Mouse (Mus musculus): ENCODE measurements around the gene Nudt17. TPM values are rescaled to one million over a fixed set of nuclear protein-coding genes. Genes with fewer than 3 reads are reported as not detected.
A peak's percentile ranks its signal among the peaks of the same experiment; 100 is the strongest.
"Not testable (repeated sequence)": the region's sequence is repeated elsewhere in the genome, so short reads cannot be mapped to it uniquely, and the experiment has no call there.

Gene Nudt17
- total RNA-seq, 1 experiment from 2014 or later, result not detected

GRCm38 (mm10) chr3:96706217-96706616 lies 2.1 kb downstream of the Nudt17 start:
- no peak for ATAC-seq (replicated peaks; ENCODE audit: low read depth, poor library complexity, severe bottlenecking)

GRCm38 (mm10) chr3:96704778-96705177 lies 3.6 kb downstream of the Nudt17 start:
- no peak for ATAC-seq (replicated peaks; ENCODE audit: low read depth, poor library complexity, severe bottlenecking)

- no peak for ATAC-seq (replicated peaks; ENCODE audit: low read depth, poor library complexity, severe bottlenecking)
Measured at GRCm38 (mm10) chr3:96701003-96701402, 7.4 kb downstream of the Nudt17 start.

GRCm38 (mm10) chr3:96700376-96700775 lies 8.0 kb downstream of the Nudt17 start:
- ATAC-seq (replicated peaks; ENCODE audit: low read depth, poor library complexity, severe bottlenecking), result no peak

DNA sequence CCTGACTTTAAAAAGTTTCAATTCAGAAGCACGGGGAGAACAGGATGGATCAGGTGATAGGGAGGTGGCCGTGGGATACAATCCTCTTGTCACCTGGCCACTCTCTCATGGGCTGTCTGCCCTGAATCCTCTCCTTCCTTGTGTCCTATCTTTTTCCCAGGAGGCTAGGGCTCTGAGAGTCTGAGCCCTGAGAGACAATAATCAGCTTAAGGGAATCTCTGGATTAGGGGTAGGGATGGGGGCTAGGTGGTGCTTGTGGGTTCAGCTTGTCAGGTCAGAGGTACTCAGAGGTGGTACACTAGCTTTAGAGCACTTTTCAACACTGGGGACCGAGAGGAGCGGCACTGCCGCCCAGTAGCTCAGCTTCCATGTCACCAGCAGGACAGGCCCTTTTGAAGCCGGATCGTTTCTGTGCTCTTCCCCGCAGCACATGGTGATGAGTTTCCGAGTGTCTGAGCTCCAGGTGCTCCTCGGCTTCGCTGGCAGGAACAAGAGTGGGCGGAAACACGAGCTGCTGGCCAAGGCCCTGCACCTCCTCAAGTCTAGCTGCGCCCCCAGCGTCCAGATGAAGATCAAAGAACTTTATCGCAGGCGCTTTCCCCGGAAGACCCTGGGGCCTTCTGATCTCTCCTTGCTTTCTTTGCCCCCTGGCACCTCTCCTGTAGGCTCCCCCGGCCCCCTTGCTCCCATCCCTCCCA lies 9.2 kb downstream of the Nudt17 start:
- no peak for ATAC-seq (replicated peaks; ENCODE audit: low read depth, poor library complexity, severe bottlenecking)

- peak; percentile 66 for ATAC-seq (replicated peaks; ENCODE audit: low read depth, poor library complexity, severe bottlenecking)
Measured at GRCm38 (mm10) chr3:96696766-96697732, 11.3 kb downstream of the Nudt17 start.

DNA sequence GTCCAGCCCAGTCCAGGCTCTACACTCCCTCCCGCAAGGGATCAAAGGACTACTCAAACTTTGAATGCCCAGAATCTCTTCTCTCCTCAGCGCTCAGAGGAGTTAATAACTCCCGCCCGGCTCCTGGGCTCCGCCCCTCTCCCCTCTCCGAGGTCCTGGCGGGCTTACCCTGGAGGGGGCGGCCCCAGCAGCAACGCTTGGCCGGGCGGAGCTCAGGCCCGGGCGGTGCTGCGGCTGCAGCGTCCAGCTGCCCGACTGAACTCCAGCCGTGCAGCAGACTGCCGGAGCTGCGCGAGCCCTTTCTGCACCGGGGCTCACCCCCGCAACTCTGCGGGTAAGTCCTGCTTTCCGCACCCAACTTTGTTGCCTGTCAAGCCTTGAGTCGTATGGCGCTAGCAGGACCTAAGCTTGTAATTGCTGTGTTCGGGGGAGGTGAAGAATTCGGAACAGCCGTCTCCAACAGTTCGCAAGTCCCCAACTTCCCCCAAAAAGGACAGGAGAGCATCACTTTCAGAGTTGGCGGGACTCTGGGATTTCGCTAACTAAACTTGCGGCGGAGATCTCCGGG lies 12.1 kb downstream of the Nudt17 start, which contains the start of gene Pias3:
Gene Pias3 (plus strand): TSS at position 187 of the 568 bp plus-strand sequence.
- ATAC-seq (replicated peaks; ENCODE audit: low read depth, poor library complexity, severe bottlenecking), result peak; percentile 74

- no peak for ATAC-seq (replicated peaks; ENCODE audit: low read depth, poor library complexity, severe bottlenecking)
Measured at GRCm38 (mm10) chr3:96693579-96693978, 14.8 kb downstream of the Nudt17 start.

GRCm38 (mm10) chr3:96692506-96692905 lies 15.9 kb downstream of the Nudt17 start:
- no peak for ATAC-seq (replicated peaks; ENCODE audit: low read depth, poor library complexity, severe bottlenecking)

- peak; percentile 85 for ATAC-seq (replicated peaks; ENCODE audit: low read depth, poor library complexity, severe bottlenecking)
Measured at GRCm38 (mm10) chr3:96690298-96690697, 18.1 kb downstream of the Nudt17 start.

GRCm38 (mm10) chr3:96688854-96689253 lies 19.5 kb downstream of the Nudt17 start:
- no peak for ATAC-seq (replicated peaks; ENCODE audit: low read depth, poor library complexity, severe bottlenecking)

DNA sequence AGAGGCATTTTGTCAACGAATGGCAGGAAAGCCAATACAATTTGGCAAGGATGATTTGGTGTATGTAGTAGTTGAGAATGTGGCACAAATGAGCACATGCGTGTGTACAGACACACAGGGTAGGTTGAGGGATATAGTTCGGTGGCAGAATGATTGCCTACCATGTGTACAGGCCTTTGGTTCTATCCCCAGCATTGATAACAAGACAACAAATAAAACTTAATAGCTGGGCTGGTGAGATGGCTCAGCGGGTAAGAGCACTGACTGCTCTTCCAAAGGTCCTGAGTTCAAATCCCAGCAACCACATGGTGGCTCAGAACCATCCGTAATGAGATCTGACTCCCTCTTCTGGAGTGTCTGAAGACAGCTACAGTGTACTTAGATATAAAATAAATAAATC lies 22.3 kb downstream of the Nudt17 start:
- ATAC-seq (replicated peaks; ENCODE audit: low read depth, poor library complexity, severe bottlenecking), result not testable (repeated sequence)

GRCm38 (mm10) chr3:96684822-96685156 lies 23.6 kb downstream of the Nudt17 start:
- ATAC-seq (replicated peaks; ENCODE audit: low read depth, poor library complexity, severe bottlenecking), result peak; percentile 47; the same call in 1 of the 2 replicates

DNA sequence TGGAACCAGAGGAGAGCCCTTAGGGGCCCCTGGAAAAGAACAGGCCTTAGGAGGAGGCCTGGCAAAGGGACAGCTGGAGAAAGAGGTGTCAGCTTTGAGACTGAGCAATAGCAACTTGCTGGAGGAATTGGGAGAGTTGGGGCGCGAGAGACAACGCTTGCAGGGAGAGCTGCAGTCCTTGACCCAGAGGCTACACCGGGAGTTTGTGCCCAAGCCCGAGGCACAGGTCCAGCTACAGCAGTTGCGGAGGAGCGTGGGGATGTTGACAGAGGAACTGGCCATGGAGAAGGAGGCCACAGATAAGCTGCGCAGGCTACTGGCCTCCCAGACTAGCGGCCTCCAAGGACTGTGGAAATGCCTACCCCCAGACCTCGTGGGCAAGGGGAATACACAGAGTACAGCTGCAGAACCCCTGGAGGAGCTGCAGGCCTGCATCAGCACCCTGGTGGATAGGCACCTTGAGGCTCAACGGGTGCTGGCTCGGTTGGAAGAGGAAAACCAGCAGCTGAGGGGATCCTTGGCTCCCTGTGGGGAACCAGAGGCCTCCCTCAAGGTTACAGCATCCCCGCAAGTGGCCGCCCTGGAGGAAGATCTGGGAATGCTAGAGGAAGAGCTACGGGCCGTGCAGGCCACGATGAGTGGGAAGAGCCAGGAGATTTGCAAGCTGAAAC lies 24.1 kb downstream of the Nudt17 start:
- no peak for ATAC-seq (replicated peaks; ENCODE audit: low read depth, poor library complexity, severe bottlenecking)

DNA sequence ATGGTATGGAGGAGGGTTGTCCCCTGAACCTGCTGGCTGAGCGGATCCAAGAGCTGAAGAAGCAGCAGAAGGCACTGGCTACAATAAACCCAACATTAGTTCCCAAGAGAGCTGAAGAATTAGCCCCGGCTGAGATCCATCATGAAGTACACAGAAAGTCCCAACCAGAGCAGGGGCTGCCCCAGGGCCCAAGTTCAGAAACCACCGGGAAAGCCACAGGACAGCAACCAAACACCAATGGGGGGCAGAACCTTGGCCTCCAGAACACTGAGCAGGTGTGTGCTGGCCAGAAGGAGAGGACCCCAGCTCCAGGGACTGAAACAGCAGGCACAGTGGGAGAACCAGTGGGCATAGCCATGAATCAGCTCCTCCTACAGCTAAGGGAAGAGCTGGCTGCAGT lies 24.9 kb downstream of the Nudt17 start:
- no peak for ATAC-seq (replicated peaks; ENCODE audit: low read depth, poor library complexity, severe bottlenecking)

DNA sequence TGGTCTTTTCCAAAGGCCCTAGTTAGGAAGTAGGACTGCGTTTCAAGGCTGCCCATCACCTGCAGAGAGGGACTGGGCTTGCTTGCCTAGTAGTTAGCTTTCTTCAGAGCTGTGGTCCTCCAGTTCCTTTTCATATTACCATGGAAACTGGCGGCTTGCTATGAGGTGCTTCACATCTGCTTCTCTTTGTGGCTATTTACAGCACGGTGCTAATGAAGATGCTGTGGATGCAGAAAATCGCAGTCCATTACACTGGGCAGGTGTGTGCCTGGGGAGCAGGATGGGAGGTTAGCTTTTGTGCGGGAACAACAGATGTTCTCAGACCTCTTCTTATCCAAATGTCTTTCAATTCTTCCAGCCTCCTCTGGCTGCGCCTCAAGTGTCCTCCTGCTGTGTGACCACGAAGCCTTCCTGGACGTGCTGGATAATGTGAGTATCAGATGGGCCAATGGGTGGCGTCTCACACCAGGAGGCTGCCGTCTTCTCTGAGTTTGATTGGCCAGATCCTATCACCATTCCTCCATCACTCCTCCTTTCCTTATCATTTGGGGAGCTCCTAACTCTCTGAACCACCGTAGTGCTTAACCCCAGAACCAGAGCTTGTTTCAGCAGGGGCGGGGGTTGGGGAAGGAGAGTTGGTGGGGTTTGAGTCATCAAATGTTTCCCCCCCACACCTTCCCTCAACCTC lies 27.9 kb downstream of the Nudt17 start:
- no peak for ATAC-seq (replicated peaks; ENCODE audit: low read depth, poor library complexity, severe bottlenecking)

DNA sequence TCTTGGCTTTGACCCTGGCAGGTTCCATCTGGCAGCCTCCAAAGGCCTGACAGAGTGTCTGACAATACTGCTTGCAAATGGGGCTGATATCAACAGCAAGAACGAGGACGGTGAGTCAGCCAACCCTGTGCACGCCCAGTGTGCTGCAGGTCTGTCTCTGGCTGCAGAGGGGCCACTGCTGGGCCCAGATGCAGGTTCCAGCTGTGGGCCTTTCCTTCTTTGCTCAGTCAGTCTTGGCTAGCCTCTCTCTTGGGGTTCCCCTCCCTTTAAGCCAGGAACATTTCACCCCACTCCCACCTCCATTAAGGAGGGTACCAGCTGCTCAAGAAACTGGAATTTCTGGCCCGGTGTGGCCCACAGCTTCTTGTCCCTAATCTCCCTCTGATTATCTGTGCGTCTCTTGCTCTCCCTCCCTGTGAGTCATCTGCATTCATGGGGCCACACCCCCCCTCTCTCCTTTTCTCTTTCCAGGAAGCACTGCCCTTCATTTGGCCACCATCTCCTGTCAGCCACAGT lies 29.1 kb downstream of the Nudt17 start:
- ATAC-seq (replicated peaks; ENCODE audit: low read depth, poor library complexity, severe bottlenecking), result no peak

DNA sequence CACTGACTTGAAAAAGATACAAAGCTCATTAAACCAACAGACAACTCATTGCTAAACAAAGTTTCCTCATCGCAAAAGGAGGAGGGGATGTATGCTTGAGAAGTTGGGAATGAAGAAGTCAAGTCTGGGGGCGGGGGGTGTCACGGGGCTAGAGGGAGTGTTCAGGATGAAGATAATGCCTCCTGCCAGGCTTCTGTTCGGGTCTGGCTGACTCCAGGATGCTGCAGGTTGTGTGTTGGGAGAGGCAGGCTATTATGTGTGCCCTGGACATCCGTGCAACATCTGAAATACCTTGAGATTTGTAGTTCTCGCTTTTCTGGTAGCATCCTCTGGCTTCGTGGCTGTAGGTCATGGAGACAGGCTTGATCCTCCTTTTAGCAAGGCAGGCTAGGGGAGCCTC lies 29.9 kb downstream of the Nudt17 start:
- no peak for ATAC-seq (replicated peaks; ENCODE audit: low read depth, poor library complexity, severe bottlenecking)

DNA sequence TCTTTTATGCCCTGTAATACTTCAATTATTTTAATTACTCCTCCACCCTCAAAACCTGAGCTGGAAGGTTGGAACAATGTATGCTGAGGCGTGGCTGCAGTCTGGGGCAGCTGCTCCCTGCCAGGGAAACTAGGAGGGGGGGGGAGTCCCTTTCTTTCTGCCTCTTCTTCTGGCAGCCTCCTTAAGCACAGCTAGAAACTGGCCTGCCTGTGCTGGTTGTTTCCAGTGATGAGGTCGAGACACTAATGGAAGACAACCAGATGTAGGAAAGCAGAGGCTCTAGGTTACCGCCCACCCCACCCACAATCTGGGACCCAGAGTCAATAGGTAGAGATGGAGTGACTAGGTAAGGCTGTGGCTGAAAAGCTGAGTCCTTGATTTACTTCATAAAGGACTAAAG lies 32.7 kb downstream of the Nudt17 start:
- no peak for ATAC-seq (replicated peaks; ENCODE audit: low read depth, poor library complexity, severe bottlenecking)

GRCm38 (mm10) chr3:96675171-96675570 lies 33.2 kb downstream of the Nudt17 start:
- ATAC-seq (replicated peaks; ENCODE audit: low read depth, poor library complexity, severe bottlenecking), result peak; percentile 67
